Mouse (Mus musculus): Measurements from ENCODE around the gene Ambra1. TPM values are rescaled to one million over a fixed set of nuclear protein-coding genes. Genes with fewer than 3 reads are reported as not detected.

The Ambra1 gene
- polyA plus RNA-seq, 1 experiment from 2014 or later = 8.7 TPM

DNA sequence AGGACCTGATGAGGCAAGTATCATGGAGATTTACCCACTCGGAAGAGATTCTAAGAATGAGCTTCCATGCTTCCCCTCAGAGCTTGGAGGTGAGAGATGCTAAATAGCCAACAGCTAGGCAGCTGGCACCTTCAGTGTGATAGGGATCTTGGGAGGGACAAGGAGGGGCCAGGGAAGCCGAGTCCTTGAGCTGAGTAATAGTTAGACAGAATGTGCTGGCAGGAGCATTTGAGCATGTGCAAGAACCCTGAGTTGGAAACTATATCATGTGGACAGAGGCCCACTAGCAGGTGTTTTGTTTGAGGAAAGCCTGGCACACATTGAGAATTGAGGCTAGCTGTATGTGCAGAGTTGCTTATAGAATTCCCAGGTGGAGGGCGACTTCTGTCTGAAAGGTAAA lies 182.7 kb downstream of the Ambra1 start:
- peaks cover 51% of the 10 kb centered on the region for H3K4me1 ChIP-seq
- 54% methylated on average over 3 of the region's 3 CpGs for WGBS (ENCODE audit: insufficient replicate concordance)
- H3K27ac ChIP-seq = no peak overlapping the region
- no peak for ATAC-seq
- H3K4me2 ChIP-seq = no peak overlapping the region
- no peaks in the 10 kb centered on the region for H3K27me3 ChIP-seq (replicated peaks)
- H3K4me3 ChIP-seq = no peak overlapping the region
- H3K9ac ChIP-seq = no peak overlapping the region
- peaks cover 75% of the 10 kb centered on the region for H3K36me3 ChIP-seq
- no peaks in the 10 kb centered on the region for H3K9me3 ChIP-seq (replicated peaks)

DNA sequence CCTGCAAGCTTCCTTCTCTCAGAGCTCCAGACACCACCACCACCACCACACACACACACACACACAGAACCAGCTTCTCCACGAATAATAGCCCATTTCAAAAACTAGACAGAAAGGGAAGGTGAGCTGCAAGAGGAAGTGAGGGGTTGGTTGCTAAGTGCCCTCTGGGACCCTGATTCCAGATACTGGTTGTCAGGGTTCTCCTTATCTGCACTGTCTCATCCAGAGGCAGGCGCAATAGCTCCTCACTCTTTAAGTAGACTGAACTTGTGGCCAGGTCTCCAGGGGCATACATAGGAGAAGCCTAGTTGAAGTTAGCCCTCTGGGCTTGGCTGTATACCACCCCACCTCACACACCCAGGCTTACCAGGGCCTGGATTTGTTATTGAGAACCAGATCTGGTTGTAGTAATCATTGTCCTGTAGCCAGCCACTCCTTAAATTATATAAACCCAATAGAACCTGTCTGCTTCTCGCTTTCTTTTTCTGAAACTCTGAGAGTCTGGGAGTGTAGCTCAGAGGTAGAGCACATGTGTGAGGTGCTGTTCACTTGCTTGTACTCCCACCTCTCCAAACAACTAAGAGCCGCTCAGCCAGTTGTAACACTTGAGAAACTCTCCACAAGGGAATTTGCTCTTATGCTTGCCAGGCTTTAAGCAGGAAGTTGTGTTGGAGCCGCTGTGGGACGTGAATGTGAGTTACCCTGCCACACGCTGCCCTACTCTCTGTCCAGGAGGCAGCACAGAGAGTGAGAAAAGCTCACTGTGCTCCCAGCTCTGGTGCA lies 183.6 kb downstream of the Ambra1 start:
- Histone ChIP-seq H3K4me3 (no peak overlapping the region), H3K4me1 (peaks cover 53% of the 10 kb centered on the region), H3K9me3 (replicated peaks) (no peaks in the 10 kb centered on the region), H3K27me3 (replicated peaks) (no peaks in the 10 kb centered on the region), H3K36me3 (peaks cover 78% of the 10 kb centered on the region), H3K4me2 (no peak overlapping the region), H3K9ac (no peak overlapping the region), H3K27ac (no peak overlapping the region)
- no peak for ATAC-seq
- WGBS (ENCODE audit: insufficient replicate concordance) = 68% methylated on average over 7 of the region's 7 CpGs

DNA sequence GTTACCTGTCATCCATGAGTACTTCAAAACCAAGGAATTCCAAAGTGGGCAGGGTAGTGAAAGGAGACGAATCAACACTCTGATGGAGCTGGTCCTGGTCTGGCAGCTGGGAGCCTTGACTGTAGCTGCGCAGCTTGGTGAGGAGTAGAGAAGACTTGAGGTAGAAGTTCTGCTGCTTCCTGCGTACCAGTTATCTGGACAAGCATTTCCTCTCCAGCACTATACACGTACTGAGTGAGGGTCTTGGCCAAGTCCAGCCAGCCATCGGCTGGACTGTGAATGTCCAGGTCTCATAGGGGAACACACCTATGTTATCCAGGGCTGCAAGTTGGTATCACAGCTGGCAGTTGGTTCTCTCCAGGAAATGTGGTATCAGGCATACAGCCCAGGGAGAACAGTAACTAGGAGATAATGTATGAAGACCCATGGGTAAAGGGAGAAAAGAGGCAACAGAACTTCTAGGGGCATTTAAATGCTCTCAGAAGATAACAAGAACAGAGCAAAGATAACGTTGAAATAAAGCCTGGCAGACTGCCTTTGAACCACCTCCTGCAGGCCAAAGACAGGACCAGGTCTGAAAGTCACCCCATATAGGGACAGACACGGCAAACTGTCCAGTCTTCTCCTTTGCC lies 186.5 kb downstream of the Ambra1 start:
- peaks cover 61% of the 10 kb centered on the region for H3K36me3 ChIP-seq
- peaks cover 21% of the 10 kb centered on the region for H3K27me3 ChIP-seq (replicated peaks)
- 30% methylated on average over 7 of the region's 7 CpGs for WGBS (ENCODE audit: insufficient replicate concordance)
- H3K4me1 ChIP-seq = peaks cover 60% of the 10 kb centered on the region
- peak overlapping the region; percentile 57 for H3K27ac ChIP-seq
- peak; percentile 77 for ATAC-seq
- H3K9ac ChIP-seq = no peak overlapping the region
- H3K4me2 ChIP-seq = peak overlapping the region; percentile 3; the same call in 1 of the 2 replicates
- no peak overlapping the region for H3K4me3 ChIP-seq
- no peaks in the 10 kb centered on the region for H3K9me3 ChIP-seq (replicated peaks)

DNA sequence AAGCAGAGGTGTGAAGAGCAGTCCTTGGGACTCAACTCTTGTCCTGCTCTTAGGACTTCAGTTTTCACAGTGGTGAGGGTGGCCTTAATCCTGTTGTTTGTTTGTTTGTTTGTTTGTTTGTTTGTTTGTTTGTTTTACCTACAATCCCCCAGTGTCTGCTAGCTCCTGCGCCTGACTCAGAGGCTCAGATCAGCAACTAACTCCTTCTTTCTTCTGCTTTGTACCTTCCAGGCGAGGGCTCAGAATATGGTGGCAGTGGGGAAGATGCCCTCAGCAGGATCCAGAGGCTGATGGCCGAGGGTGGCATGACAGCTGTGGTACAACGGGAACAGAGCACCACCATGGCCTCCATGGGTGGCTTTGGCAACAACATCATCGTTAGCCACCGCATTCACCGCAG lies 187.2 kb downstream of the Ambra1 start:
- H3K36me3 ChIP-seq = peaks cover 55% of the 10 kb centered on the region

DNA sequence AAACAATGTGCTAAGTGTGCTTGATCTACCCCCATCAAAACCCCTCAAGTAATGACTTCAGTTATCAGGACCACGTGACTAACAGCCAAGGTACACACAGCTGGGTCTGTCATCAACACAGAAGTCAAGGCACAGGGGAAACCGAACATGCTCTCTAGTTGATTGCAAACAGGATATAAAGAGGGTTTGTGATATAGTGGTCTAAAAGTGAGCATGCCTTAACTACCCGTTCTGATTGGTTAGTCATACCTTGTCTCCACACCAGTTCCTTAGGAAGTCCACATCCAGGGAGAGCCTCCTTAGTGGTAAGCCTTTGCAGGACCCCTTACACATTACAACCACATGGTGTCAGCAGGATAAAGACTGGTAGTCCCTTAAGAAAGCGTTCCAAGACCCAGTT lies 190.2 kb downstream of the Ambra1 start:
- Histone ChIP-seq H3K4me2 (no peak overlapping the region), H3K9ac (no peak overlapping the region), H3K4me3 (no peak overlapping the region), H3K27me3 (replicated peaks) (peaks cover 58% of the 10 kb centered on the region), H3K36me3 (peaks cover 26% of the 10 kb centered on the region), H3K9me3 (replicated peaks) (no peaks in the 10 kb centered on the region), H3K4me1 (peaks cover 59% of the 10 kb centered on the region), H3K27ac (no peak overlapping the region)
- WGBS (ENCODE audit: insufficient replicate concordance) = 49% methylated on average over 4 of the region's 4 CpGs
- no peak for ATAC-seq

More for the DNA sequence above, 187.2 kb downstream of the Ambra1 start:
- H3K9ac ChIP-seq = no peak overlapping the region
- peaks cover 28% of the 10 kb centered on the region for H3K27me3 ChIP-seq (replicated peaks)
- WGBS (ENCODE audit: insufficient replicate concordance) = 76% methylated on average over 7 of the region's 7 CpGs
- H3K4me2 ChIP-seq = no peak overlapping the region
- peak overlapping the region; percentile 57 for H3K27ac ChIP-seq
- peaks cover 66% of the 10 kb centered on the region for H3K4me1 ChIP-seq
- no peaks in the 10 kb centered on the region for H3K9me3 ChIP-seq (replicated peaks)
- no peak overlapping the region for H3K4me3 ChIP-seq
- ATAC-seq = no peak

DNA sequence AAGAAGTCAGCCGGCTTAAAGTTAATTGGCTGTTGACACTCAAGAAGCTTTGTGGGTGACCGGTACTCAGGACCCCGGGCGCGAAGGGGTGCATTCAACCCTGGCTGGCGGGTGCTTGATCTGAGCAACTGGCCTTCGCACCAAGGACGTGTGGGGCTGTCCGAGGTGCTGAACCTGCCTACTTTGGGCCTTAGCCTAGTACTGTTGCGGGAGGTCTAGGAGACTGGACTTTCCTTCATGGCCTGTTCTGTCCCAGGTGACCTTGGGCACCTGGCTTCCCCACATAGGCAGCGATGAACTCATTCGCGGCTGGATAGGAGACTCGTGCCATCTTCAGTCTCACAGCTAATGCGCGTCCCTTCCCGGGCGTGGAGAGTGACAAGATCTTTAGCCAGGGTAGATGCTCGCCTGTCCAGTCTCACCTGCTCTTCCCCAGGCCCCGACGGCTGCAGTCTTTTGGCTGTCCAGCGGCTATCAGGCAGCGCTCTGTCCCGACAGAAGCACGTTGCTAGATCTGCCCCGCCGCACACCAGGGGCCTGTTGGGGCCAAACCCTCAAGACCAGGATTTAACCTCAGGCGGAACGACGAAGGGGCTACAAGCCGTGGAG lies 191.4 kb downstream of the Ambra1 start:
- no peak overlapping the region for H3K27ac ChIP-seq
- H3K36me3 ChIP-seq = peaks cover 23% of the 10 kb centered on the region
- H3K4me1 ChIP-seq = peaks cover 51% of the 10 kb centered on the region
- H3K4me3 ChIP-seq = peak overlapping the region; percentile 60
- peak overlapping the region; percentile 20; the same call in 1 of the 2 replicates for H3K9ac ChIP-seq
- ATAC-seq = no peak
- H3K27me3 ChIP-seq (replicated peaks) = peaks cover 70% of the 10 kb centered on the region
- peak overlapping the region; percentile 91 for H3K4me2 ChIP-seq
- no peaks in the 10 kb centered on the region for H3K9me3 ChIP-seq (replicated peaks)
- WGBS (ENCODE audit: insufficient replicate concordance) = 5% methylated on average over 31 of the region's 31 CpGs

DNA sequence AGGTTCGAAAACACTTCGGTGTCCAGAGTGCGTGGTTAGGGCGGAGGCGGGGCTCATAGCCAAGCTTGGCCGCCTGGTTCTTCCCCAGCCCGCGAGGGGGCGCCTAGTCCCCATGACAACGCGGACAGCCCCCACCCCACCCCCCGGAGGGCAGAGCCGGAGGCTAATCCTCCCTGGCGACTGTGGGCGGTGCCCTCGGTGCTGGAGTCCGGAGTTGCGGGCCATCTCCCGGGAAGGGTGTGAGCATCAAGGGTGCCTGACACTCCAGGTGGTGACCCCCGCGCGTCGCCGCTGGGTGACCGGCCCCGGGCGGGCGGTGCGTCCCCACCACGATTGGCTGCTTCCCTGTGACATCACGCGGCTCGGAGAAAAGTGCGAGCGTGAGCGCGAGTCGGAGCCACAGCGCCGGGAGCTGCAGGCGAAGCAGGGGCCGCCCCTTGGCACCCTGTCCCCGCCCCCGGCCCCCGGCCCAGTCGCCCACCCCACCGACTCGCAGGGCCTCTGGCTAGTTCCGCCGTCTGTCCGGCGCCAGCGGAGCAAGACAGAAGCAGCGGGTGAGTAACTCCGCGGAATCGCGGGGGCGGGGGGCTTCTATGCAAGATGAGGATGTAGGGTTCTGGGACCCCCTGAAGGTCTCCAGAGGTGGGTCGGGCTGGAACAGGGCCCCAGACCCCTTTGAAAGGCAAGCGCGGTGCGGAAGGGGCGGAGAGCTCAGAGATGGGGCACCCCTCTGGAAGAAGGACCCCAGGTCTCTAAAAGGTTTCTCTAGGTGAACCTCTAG lies 192.0 kb downstream of the Ambra1 start:
- H3K36me3 ChIP-seq = peaks cover 21% of the 10 kb centered on the region
- peaks cover 46% of the 10 kb centered on the region for H3K4me1 ChIP-seq
- under 1% methylated on average over 64 of the region's 64 CpGs for WGBS (ENCODE audit: insufficient replicate concordance)
- H3K27me3 ChIP-seq (replicated peaks) = peaks cover 74% of the 10 kb centered on the region
- no peaks in the 10 kb centered on the region for H3K9me3 ChIP-seq (replicated peaks)
- peak overlapping the region; percentile 60 for H3K4me3 ChIP-seq
- no peak overlapping the region for H3K27ac ChIP-seq
- peak overlapping the region; percentile 91 for H3K4me2 ChIP-seq
- peak overlapping the region; percentile 20 for H3K9ac ChIP-seq
- ATAC-seq = peak; percentile 58

DNA sequence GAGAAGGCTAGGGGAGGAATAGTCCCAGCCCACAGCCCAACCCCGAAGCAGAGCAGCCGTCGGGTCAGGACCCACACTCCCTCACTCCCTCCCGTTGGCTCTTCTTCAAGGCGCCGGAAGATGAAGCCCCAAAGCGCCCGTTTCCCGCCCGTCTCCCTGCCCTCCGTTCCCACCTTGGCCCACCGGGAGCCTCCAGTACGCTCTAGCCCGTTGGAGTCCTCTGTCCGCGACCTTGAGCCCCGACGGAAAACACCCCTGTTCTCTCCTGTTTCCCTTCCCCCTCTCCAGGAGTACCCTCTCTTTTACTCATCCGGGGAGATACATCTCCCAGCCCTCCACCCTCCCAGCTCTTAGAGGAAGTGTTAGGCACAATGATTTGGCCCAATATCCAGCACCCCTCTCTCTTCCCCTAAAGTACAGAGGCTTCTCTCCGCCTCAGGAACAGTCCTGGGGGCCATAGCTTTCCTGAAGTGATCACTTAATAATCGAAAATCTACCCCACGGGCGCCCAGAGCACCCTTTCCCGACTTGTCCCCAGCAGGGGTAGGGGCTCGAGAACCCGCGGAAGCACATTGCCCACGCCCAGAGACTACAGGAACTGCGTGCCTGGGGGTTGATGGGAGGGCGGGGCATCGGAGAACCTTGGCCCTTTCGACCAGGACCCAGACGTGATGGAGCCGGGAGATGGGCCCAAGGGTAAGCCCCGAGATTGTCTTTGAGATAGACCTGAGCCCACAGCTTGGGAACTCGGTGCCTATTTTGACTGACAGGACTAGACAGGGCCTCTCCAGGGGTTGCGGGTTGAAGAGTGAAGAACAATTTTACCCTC lies 192.9 kb downstream of the Ambra1 start:
- Histone ChIP-seq H3K27me3 (replicated peaks) (peaks cover 74% of the 10 kb centered on the region), H3K4me2 (peak overlapping the region; percentile 91), H3K27ac (no peak overlapping the region), H3K9ac (no peak overlapping the region), H3K4me3 (peak overlapping the region; percentile 60), H3K9me3 (replicated peaks) (no peaks in the 10 kb centered on the region), H3K36me3 (peaks cover 13% of the 10 kb centered on the region), H3K4me1 (peaks cover 46% of the 10 kb centered on the region)
- ATAC-seq = no peak
- 2% methylated on average over 37 of the region's 37 CpGs for WGBS (ENCODE audit: insufficient replicate concordance)

DNA sequence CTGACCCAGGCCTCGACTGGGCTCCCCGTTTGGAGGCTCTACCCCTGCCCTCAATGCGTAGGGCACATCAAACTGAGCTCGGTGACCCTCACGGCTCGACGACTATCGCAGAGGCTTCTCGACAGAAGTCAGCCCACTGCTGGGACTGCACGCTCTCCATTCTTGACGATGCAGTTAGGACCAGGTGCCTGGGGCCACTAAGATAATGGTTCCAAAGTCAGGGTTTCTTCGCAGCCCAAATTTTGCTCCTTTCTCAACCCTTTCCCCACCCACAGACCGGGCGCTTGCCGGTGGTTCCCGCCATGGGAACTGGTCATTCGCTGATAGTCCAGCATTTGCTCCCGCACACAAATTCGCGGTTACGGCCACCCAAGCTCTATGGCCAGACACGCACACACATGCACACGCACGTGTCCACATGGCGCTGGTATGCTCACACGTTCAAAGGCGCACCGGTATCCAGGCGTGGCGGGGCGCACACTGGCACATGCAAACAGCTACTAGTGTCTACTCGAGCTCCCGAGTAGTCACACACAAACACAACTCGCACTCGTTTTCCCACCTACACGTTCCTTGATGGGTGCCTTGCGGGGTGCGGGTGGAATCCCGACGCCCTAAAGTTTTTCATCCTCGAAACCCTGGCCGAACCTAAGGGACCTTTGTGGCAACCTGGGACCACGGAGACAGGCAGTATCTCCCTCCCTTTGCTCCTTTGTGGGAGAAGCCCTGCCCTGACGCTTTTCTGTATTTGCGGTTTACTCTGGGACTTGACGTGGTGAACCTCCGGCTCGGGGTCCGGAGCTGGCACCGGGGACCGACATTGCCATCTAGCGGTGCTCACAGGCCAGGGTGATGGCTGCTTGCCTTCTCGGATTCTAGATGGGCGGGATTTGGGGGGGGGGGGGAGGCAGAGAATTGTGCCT lies 193.7 kb downstream of the Ambra1 start:
- Histone ChIP-seq H3K9me3 (replicated peaks) (no peaks in the 10 kb centered on the region), H3K27me3 (replicated peaks) (peaks cover 78% of the 10 kb centered on the region), H3K4me2 (peak overlapping the region; percentile 91), H3K4me3 (peak overlapping the region; percentile 60), H3K36me3 (peaks cover 4% of the 10 kb centered on the region; the same call in 1 of the 2 replicates), H3K9ac (0 out of 2 replicates have a peak overlapping the region, but pooled peaks have one; percentile 22), H3K27ac (no peak overlapping the region), H3K4me1 (peaks cover 53% of the 10 kb centered on the region)
- no peak for ATAC-seq
- WGBS (ENCODE audit: insufficient replicate concordance) = 5% methylated on average over 54 of the region's 54 CpGs

DNA sequence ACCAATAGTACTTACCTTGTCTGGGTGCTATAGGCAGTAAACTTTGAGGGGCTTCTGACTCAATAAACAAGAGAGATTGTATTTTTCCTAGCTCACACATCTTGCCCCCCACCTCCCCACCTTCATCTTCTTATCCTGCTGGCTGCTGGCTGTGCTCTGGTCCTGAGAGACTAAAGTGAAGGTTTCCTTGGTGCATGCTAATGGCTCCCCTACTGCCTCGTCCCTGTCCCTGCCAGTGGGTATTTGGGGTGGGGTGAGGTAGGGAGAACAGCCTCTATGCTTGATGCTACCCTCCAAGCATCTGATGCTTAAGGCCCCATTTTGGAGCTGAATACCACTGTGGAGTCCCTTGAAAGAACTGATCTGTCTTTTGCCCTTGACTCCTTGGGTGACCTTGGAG lies 194.8 kb downstream of the Ambra1 start:
- no peaks in the 10 kb centered on the region for H3K9me3 ChIP-seq (replicated peaks)
- 57% methylated on average over 1 of the region's 1 CpGs for WGBS (ENCODE audit: insufficient replicate concordance)
- H3K36me3 ChIP-seq = no peaks in the 10 kb centered on the region
- no peak overlapping the region for H3K27ac ChIP-seq
- peaks cover 55% of the 10 kb centered on the region for H3K4me1 ChIP-seq
- no peak for ATAC-seq
- H3K9ac ChIP-seq = no peak overlapping the region
- peaks cover 81% of the 10 kb centered on the region for H3K27me3 ChIP-seq (replicated peaks)
- no peak overlapping the region for H3K4me3 ChIP-seq
- no peak overlapping the region for H3K4me2 ChIP-seq

All from liver, embryonic 12.5 days (tissue).